Mouse (Mus musculus) neural tube, embryonic 15.5 days (tissue): ENCODE measurements around the gene Btla. TPM values are rescaled to one million over a fixed set of nuclear protein-coding genes. Genes with fewer than 3 reads are reported as not detected.

Source experiments
- ATAC-seq: fragments of 200-750 bp; cut with Nextera tagmentation; 2 replicates; pipeline ENCODE4 v1.8.0; 2017; ENCODE audit warnings: mild to moderate bottlenecking, moderate TSS enrichment, moderate library complexity; ENCODE audit not compliant: low FRiP score
- H3K27ac ChIP-seq: fragments of 300-500 bp; sonication (generic); replicated peaks from 2 replicates; pipeline ENCODE4 v1.5.1; 2015; ENCODE audit warnings: mild to moderate bottlenecking, inconsistent platforms
- H3K27me3 ChIP-seq: fragments of 300-500 bp; sonication (generic); replicated peaks from 2 replicates; pipeline ENCODE4 v1.6.1; 2015; ENCODE audit warnings: inconsistent platforms
- H3K36me3 ChIP-seq: fragments of 300-500 bp; sonication (generic); 2 replicates; pipeline ENCODE4 v1.6.1; 2015; ENCODE audit warnings: inconsistent platforms
- H3K4me1 ChIP-seq: fragments of 300-500 bp; sonication (generic); 2 replicates; pipeline ENCODE4 v1.6.1; 2015; ENCODE audit warnings: inconsistent platforms
- H3K4me2 ChIP-seq: fragments of 300-500 bp; sonication (generic); 2 replicates; pipeline ENCODE4 v1.6.1; 2015; ENCODE audit warnings: inconsistent platforms, mild to moderate bottlenecking, moderate library complexity
- H3K4me3 ChIP-seq: fragments of 300-500 bp; sonication (generic); replicated peaks from 2 replicates; pipeline ENCODE4 v1.5.1; 2015; ENCODE audit warnings: mild to moderate bottlenecking, inconsistent platforms
- H3K9ac ChIP-seq: fragments of 300-500 bp; sonication (generic); replicated peaks from 2 replicates; pipeline ENCODE4 v1.6.1; 2015; ENCODE audit warnings: mild to moderate bottlenecking, inconsistent platforms
- H3K9me3 ChIP-seq: fragments of 300-500 bp; sonication (generic); replicated peaks from 2 replicates; pipeline ENCODE4 v1.6.1; 2016; ENCODE audit warnings: inconsistent platforms
- WGBS: fragments of 180-500 bp; shearing (Covaris S2); methylation state at CpG from one replicate; pipeline ENCODE4 v1.1.7; 2015; ENCODE audit warnings: mixed read lengths; 5-methylcytosine and 5-hydroxymethylcytosine counted together
- polyA plus RNA-seq: library from polyadenylated mRNA; unstranded; fragments of >200 nt; fragmentation: Nextera tagmentation; extraction: Ambion mirVana; gene quantifications from 2 replicates; pipeline ENCODE4 v1.2.1, GENCODE M21; 2015

The Btla gene
- 0.08 and 0.63 TPM in 2 replicates for polyA plus RNA-seq

DNA sequence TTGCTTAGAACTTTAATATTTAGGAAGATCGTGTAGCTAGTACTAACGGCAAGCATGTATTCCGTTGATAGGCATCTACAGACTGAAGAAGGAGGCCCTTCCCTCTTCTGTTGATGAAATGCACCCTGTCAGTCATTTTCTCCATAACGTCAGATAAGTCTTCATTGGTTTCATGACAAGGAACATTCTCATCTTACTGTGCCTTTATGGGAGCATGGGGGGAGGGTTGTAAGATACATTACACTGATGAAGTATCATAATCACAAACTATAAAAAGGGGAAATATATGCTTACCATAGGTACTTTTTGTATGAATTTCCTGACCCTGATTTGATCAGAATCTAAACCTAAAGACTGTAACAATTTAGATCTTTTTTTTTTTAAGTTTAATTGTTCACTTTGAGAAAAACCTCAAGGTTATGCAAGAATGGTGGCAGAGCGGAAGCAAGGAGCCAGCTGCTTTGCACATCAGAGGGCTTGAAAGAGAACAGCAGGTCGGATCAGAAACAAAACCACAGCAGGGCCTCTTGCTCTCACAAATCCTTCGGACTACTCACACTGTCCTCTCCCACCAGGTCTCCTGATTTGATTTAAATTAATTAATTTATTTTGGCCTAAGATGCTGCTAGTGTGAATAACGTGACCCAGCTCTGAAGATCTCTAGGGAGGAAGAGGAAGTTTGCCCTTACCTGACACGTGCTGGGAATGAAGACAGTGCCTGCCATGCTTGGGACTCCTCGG, at the start of gene Btla:
Gene Btla (plus strand): TSS at position 668 of the 741 bp plus-strand sequence.
- Histone ChIP-seq H3K4me2 (no peak within 1 kb of the TSS), H3K27me3 (no peaks in the 10 kb centered on the region), H3K4me3 (no peak within 1 kb of the TSS), H3K27ac (no peak within 1 kb of the TSS), H3K36me3 (no peaks in the 10 kb centered on the region), H3K4me1 (no peaks in the 10 kb centered on the region), H3K9ac (no peak within 1 kb of the TSS), H3K9me3 (no peaks in the 10 kb centered on the region)
- ATAC-seq: no peak
- 46% methylated on average over 10 of the region's 10 CpGs for WGBS

DNA sequence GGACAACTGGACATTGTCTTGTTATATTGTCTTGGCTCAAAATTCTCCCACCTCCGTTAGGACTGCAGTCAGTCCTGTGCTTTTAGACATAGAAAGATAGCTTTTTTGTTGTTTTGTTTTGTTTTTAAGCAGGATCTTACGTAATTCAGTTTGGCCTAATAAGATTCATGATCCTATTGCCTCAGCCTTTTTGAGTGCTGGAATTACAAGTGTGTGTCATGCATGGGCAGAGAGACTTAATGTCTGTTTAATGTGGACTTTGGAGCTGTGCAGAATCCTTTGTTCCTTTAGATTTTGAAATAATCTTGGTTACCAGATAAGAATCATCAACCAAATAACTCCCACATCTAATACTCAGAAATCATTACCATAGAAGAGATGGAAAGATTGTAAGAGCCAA, 45.6 kb upstream of the Btla start:
- Histone ChIP-seq H3K36me3 (peaks cover 13% of the 10 kb centered on the region), H3K9ac (no peak overlapping the region), H3K4me2 (no peak overlapping the region), H3K4me3 (no peak overlapping the region), H3K9me3 (no peaks in the 10 kb centered on the region), H3K27me3 (no peaks in the 10 kb centered on the region), H3K4me1 (no peaks in the 10 kb centered on the region), H3K27ac (no peak overlapping the region)
- WGBS: 78% methylated on average over 2 of the region's 2 CpGs
- ATAC-seq: no peak

DNA sequence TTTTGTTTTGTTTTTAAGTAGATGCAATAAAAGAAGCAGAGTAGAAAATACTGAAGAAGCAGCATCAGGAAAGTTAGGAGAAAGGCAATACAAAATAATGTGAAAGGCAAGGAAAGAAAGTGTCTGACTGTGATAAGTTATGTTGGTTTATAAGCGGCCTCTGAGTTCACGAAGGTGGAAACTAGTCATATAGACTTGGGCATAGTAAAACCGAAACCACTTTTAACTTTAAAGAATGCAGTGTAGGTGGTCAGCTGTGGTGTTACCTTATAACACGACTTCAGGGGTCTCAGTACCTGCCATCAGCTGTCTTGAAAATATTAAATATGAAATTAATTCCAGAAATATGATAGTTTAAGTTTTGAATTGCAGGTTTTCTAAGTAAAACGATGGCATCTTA, 42.3 kb upstream of the Btla start:
- no peaks in the 10 kb centered on the region for H3K9me3 ChIP-seq
- WGBS: 95% methylated on average over 5 of the region's 5 CpGs
- no peak overlapping the region for H3K4me3 ChIP-seq
- H3K9ac ChIP-seq: no peak overlapping the region
- H3K36me3 ChIP-seq: peaks cover 18% of the 10 kb centered on the region
- H3K4me1 ChIP-seq: no peaks in the 10 kb centered on the region
- H3K4me2 ChIP-seq: no peak overlapping the region
- no peaks in the 10 kb centered on the region for H3K27me3 ChIP-seq
- H3K27ac ChIP-seq: no peak overlapping the region
- no peak for ATAC-seq

DNA sequence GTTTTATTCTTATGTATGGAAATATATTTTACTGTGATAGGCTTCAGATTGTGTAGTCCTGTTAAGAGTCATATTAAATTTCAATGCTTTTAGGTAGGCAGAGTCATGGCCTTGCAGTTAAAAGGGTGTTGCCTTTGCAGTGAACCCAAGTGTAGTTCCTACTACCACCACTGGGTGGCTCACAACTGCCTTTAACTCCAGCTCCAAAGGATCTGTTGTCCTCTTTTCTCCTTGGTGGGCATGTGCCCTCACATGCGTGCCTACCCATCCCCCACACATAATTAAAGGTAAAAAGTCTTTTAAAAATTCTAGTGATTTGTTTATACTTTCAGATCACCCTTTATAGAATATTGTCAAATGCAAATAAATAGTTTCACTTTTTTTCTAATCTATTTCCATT, 31.5 kb upstream of the Btla start:
- H3K27ac ChIP-seq: no peak overlapping the region
- H3K9me3 ChIP-seq: no peaks in the 10 kb centered on the region
- H3K4me1 ChIP-seq: no peaks in the 10 kb centered on the region
- H3K36me3 ChIP-seq: peaks cover 9% of the 10 kb centered on the region; the same call in 1 of the 2 replicates
- peak; percentile 74; the same call in 1 of the 2 replicates for ATAC-seq
- H3K9ac ChIP-seq: no peak overlapping the region
- no peaks in the 10 kb centered on the region for H3K27me3 ChIP-seq
- no peak overlapping the region for H3K4me2 ChIP-seq
- 0% methylated on average over 1 of the region's 1 CpGs for WGBS
- H3K4me3 ChIP-seq: no peak overlapping the region

DNA sequence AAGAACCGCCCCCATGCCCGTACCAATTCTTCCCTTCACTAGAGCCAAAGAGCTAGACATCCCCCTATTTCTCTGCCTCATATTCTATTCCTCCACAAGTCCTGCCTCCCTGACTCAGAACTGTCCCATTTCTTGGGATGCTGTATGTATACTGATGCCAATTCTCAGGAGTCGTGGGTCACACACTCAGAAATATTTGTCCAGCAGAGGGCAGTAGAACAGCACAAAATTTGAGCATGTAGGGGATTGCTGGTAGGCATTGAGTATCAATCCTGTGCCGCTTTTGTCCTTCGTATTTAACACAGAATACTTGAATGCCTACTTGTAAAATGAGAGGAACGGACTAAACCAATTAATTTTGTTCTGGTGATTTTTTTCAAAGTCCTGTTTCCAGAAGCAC, 27.3 kb upstream of the Btla start:
- Histone ChIP-seq H3K36me3 (no peaks in the 10 kb centered on the region), H3K4me1 (no peaks in the 10 kb centered on the region), H3K9ac (no peak overlapping the region), H3K4me2 (no peak overlapping the region), H3K27me3 (no peaks in the 10 kb centered on the region), H3K4me3 (no peak overlapping the region), H3K27ac (no peak overlapping the region), H3K9me3 (no peaks in the 10 kb centered on the region)
- 29% methylated on average over 6 of the region's 6 CpGs for WGBS
- peak; percentile 91 for ATAC-seq

DNA sequence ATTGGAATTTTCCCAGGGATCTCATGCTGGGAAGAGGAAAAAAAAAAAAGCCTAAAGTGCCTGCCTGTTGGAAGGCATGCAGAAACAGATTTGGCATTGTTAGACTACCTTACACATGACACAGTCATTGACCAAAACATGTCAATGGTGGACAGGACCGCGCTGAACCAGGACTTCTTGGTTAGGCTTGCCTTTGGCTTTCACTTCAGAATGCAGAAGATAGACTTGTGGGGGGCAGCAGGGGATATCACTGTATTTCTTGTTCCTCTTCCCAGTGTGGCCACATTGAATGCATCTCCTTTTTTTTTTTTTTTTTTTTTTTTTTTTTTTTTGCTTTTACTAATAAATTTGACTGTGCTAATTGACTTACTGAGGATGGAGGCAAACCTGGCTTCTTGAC, 22.7 kb upstream of the Btla start:
- H3K4me3 ChIP-seq: no peak overlapping the region
- H3K27me3 ChIP-seq: no peaks in the 10 kb centered on the region
- 100% methylated on average over 2 of the region's 2 CpGs for WGBS
- H3K36me3 ChIP-seq: no peaks in the 10 kb centered on the region
- no peaks in the 10 kb centered on the region for H3K9me3 ChIP-seq
- H3K27ac ChIP-seq: no peak overlapping the region
- no peak for ATAC-seq
- no peaks in the 10 kb centered on the region for H3K4me1 ChIP-seq
- no peak overlapping the region for H3K9ac ChIP-seq
- H3K4me2 ChIP-seq: no peak overlapping the region

DNA sequence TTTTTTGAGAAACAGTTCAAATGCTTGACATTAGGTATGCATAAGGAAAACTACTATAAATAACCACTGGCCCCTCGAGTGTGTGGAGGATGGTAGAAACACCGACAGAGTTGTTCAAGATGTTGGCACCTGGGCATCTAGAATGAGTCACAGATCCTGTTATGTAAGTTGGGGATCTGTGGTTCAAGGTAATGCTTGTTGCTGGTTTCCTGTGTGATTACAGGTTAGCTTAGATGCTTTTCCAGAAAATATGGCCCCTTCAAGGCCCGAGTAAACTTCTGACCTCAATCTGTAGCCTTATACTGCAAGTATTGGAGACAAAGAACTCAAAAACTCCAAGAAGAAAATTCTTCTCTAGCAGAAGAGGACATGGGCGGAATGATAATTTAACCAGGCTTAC, 19.7 kb upstream of the Btla start:
- Histone ChIP-seq H3K9ac (no peak overlapping the region), H3K4me2 (no peak overlapping the region), H3K36me3 (no peaks in the 10 kb centered on the region), H3K4me1 (no peaks in the 10 kb centered on the region), H3K9me3 (no peaks in the 10 kb centered on the region), H3K27me3 (no peaks in the 10 kb centered on the region), H3K27ac (no peak overlapping the region), H3K4me3 (no peak overlapping the region)
- WGBS: 91% methylated on average over 4 of the region's 4 CpGs
- ATAC-seq: no peak

DNA sequence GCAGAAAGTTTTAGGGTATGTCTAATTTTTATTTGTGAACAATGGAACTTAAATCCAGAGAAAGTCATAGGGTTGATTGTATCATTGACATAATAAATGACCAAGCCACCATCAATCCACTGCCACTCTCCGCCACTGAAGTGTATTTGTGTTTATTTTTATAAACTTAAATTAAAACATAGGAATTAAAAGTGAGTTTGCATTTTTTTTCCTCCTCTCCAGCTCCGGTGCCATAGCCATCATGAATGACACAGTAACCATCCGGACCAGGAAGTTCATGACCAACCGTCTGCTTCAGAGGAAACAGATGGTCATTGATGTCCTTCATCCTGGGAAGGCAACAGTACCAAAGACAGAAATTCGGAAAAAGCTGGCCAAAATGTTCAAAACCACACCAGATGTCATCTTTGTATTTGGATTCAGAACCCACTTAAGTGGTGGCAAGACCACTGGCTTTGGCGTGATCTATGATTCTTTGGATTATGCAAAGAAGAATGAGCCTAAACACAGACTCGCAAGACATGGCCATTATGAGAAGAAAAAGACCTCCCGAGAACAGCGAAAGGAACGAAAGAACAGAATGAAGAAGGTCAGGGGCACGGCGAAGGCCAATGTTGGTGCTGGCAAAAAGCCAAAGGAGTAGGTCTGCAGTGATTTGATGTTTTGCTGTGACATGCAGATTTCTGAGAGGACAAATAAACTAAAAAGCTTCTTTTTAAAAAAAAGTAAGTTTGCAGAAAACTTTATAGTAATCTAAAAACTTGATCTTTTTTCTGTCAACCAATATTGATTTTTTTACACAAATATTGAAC, 19.1 kb upstream of the Btla start:
- H3K4me3 ChIP-seq: no peak overlapping the region
- H3K9ac ChIP-seq: no peak overlapping the region
- WGBS: 61% methylated on average over 12 of the region's 12 CpGs
- H3K9me3 ChIP-seq: no peaks in the 10 kb centered on the region
- no peak overlapping the region for H3K27ac ChIP-seq
- H3K27me3 ChIP-seq: no peaks in the 10 kb centered on the region
- ATAC-seq: no peak
- no peaks in the 10 kb centered on the region for H3K4me1 ChIP-seq
- H3K36me3 ChIP-seq: no peaks in the 10 kb centered on the region
- H3K4me2 ChIP-seq: no peak overlapping the region

DNA sequence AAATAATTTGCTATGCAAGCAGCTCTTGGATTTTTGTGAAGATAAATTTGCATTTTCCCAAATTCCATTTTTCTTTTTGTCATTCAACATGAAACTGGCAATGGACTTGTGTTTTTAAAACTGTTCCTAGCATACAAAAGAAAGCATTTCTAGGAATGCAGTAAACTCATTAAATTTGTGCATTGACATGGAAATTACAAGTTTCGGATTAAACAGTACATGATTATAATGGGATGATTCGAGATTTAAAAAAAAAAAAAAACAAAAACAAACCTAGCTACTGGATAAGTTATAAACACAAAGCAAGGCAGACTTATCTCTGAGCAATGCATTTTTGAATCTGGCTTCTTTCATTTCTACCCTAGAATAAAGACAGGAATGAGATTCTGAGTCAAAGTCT, 2.1 kb upstream of the Btla start:
- Histone ChIP-seq H3K4me3 (no peak overlapping the region), H3K9me3 (no peaks in the 10 kb centered on the region), H3K4me2 (no peak overlapping the region), H3K4me1 (no peaks in the 10 kb centered on the region), H3K27ac (no peak overlapping the region), H3K27me3 (no peaks in the 10 kb centered on the region), H3K36me3 (no peaks in the 10 kb centered on the region), H3K9ac (no peak overlapping the region)
- 69% methylated on average over 2 of the region's 2 CpGs for WGBS
- no peak for ATAC-seq

DNA sequence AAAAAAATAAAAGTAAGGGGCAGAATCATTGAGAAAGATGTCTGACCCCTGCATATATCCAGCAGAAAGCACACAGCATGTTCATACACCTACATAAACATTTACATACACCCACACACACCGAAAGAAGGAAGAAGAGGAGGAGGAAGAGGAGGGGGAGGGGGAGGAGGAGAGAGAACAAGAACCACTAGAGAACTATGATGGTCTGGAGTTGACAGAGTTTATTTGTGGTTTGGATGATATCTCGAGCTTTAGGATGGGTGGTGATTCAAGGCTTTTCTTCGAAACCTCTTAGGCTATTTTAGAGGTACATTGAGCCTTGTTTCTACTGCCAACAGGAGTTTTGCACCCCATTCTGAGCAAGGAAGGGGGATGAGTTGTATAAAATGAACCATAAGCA, 1.3 kb upstream of the Btla start:
- WGBS: 88% methylated on average over 3 of the region's 3 CpGs
- H3K4me2 ChIP-seq: no peak overlapping the region

DNA sequence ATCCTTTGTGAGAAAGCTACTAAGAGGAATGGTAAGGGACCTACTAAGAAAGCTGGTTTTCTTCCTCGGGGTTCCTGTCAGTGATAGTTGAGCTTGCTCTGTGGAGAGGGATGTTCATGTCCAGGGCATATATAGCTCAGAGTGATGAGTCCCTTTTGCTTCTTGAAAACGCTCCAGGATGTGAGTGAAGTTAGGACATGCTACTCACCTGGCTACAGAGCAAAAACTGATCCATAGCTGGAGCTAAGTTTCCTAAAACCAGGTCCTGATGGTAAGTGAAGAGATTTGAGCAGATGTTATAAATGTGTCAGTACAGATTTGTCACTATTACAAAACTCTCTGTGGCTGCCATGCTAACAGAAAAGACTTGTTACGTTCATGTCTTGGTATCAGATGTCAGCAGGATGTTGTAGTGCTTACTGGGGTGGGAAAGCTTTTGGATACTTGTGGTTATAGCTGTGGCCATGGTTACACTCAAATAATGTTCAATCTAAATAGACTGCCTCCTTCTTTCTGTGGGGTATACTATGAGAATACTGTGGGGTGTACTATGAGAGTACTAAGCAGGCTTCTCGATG, 405 bp downstream of the Btla start:
- H3K36me3 ChIP-seq: no peaks in the 10 kb centered on the region
- no peak overlapping the region for H3K4me3 ChIP-seq
- no peaks in the 10 kb centered on the region for H3K27me3 ChIP-seq
- no peak overlapping the region for H3K27ac ChIP-seq
- ATAC-seq: no peak
- WGBS: 46% methylated on average over 4 of the region's 4 CpGs
- no peak overlapping the region for H3K9ac ChIP-seq
- no peaks in the 10 kb centered on the region for H3K9me3 ChIP-seq
- H3K4me2 ChIP-seq: no peak overlapping the region
- no peaks in the 10 kb centered on the region for H3K4me1 ChIP-seq

More for the DNA sequence above, 1.3 kb upstream of the Btla start:
- H3K4me1 ChIP-seq: no peaks in the 10 kb centered on the region
- H3K27ac ChIP-seq: no peak overlapping the region
- H3K27me3 ChIP-seq: no peaks in the 10 kb centered on the region
- no peak for ATAC-seq
- no peaks in the 10 kb centered on the region for H3K9me3 ChIP-seq
- no peaks in the 10 kb centered on the region for H3K36me3 ChIP-seq
- H3K9ac ChIP-seq: no peak overlapping the region
- H3K4me3 ChIP-seq: no peak overlapping the region

DNA sequence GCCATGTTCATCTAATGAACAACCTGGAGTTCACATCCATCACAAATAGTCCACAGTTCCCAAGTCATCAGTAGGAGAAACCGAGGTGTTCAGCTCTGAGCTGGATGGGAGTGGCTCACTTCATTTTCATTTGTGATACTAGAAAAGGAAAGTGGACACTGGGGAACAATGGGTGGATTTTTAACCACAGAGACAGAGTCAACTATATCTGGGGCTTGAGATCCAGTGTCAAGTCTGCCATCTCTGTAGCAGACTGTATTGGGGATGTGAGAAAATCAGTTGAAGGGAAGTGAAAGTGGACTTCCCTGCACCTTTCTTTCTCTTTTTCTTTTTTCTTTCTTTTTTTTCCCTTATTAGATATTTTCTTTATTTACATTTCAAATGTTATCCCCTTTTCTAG, 2.9 kb downstream of the Btla start:
- Histone ChIP-seq H3K4me2 (no peak overlapping the region), H3K9me3 (no peaks in the 10 kb centered on the region), H3K27ac (no peak overlapping the region), H3K27me3 (no peaks in the 10 kb centered on the region), H3K4me1 (no peaks in the 10 kb centered on the region), H3K9ac (no peak overlapping the region), H3K4me3 (no peak overlapping the region), H3K36me3 (no peaks in the 10 kb centered on the region)
- 94% methylated on average over 1 of the region's 1 CpGs for WGBS
- ATAC-seq: no peak
